In genomic region chrX:56610318-56610694, GRCm38 (mm10) we compare ENCODE assay signal across 8 mouse cellular contexts. TPM values are rescaled to one million over a fixed set of nuclear protein-coding genes. Genes with fewer than 3 reads are reported as not detected.
DNase-seq lines count a peak whose midpoint lies in the region; ATAC-seq lines count a peak whose summit lies in the region.

No protein-coding gene starts in this region.

- peak overlapping the region; percentile 60 for H3K4me3 ChIP-seq in lung, embryonic 15.5 days
- H3K4me3 ChIP-seq in heart, embryonic 14.5 days (ENCODE audit: control insufficient read depth in 1 of 2, insufficient read depth in 1 of 2, low read depth in 1 of 2, low read length in 2 of 2), result peak overlapping the region; percentile 63 to 81
- peak overlapping the region; percentile 74 for H3K4me3 ChIP-seq in liver, embryonic 12.5 days

- H3K36me3 ChIP-seq in lung, embryonic 15.5 days, result no peaks in the 10 kb centered on the region
- no peaks in the 10 kb centered on the region for H3K36me3 ChIP-seq in heart, embryonic 14.5 days (ENCODE audit: control insufficient read depth, insufficient read depth, low read length)
- H3K36me3 ChIP-seq in liver, embryonic 12.5 days, result no peaks in the 10 kb centered on the region

- 7% methylated on average over 13 of the region's 13 CpGs for WGBS in lung, embryonic 15.5 days
- 15% methylated on average over 13 of the region's 13 CpGs for WGBS in heart, embryonic 14.5 days
- 10% methylated on average over 12 of the region's 13 CpGs for WGBS in liver, embryonic 12.5 days (ENCODE audit: insufficient replicate concordance)

- no peaks in the 10 kb centered on the region for H3K9me3 ChIP-seq in lung, embryonic 15.5 days
- H3K9me3 ChIP-seq in heart, embryonic 14.5 days (ENCODE audit: control insufficient read depth, low read length), result no peaks in the 10 kb centered on the region
- no peaks in the 10 kb centered on the region for H3K9me3 ChIP-seq in liver, embryonic 12.5 days (replicated peaks)

- H3K4me2 ChIP-seq in lung, embryonic 15.5 days, result peak overlapping the region; percentile 57
- H3K4me2 ChIP-seq in heart, embryonic 14.5 days (ENCODE audit: low read length), result peak overlapping the region; percentile 71
- H3K4me2 ChIP-seq in liver, embryonic 12.5 days, result peak overlapping the region; percentile 73

- no peaks in the 10 kb centered on the region for H3K4me1 ChIP-seq in lung, embryonic 15.5 days
- no peaks in the 10 kb centered on the region for H3K4me1 ChIP-seq in heart, embryonic 14.5 days (ENCODE audit: control insufficient read depth in 2 of 2, insufficient read depth in 2 of 2, low read length in 2 of 2)
- peaks cover 57% of the 10 kb centered on the region for H3K4me1 ChIP-seq in liver, embryonic 12.5 days

- H3K27ac ChIP-seq in lung, embryonic 15.5 days, result 0 out of 2 replicates have a peak overlapping the region, but pooled peaks have one; percentile 50
- peak overlapping the region; percentile 25 to 55; a peak in 1 of 4 replicates for H3K27ac ChIP-seq in heart, embryonic 14.5 days (replicated peaks in 1 of 2; ENCODE audit: control insufficient read depth in 1 of 2, insufficient read depth in 1 of 2, low read depth in 2 of 2, low read length in 2 of 2)
- peak overlapping the region; percentile 74; the same call in 1 of the 2 replicates for H3K27ac ChIP-seq in liver, embryonic 12.5 days

- H3K27me3 ChIP-seq in lung, embryonic 15.5 days, result no peaks in the 10 kb centered on the region
- H3K27me3 ChIP-seq in heart, embryonic 14.5 days (ENCODE audit: control insufficient read depth, insufficient read depth, low read length), result no peaks in the 10 kb centered on the region
- H3K27me3 ChIP-seq in liver, embryonic 12.5 days (replicated peaks), result no peaks in the 10 kb centered on the region

- DNase-seq in cerebellum, adult 11 months, result peak; percentile 20
- no peak for DNase-seq in cerebellum, adult 9-10 months
- no peak for DNase-seq in lung, adult 18-20 months
- DNase-seq in right cerebral cortex, adult 18-20 months, result peak; percentile 5
- DNase-seq in adrenal gland, adult (ENCODE audit: inconsistent age in 2 of 2, low spot score in 1 of 2), result no peak

- ATAC-seq in lung, embryonic 15.5 days (ENCODE audit: borderline replicate concordance, extremely low read depth, low FRiP score, low TSS enrichment), result 0 out of 2 replicates have a peak, but pooled peaks have one; percentile 23
- ATAC-seq in heart, embryonic 14.5 days (ENCODE audit: insufficient number of reproducible peaks, insufficient read depth, low FRiP score, low read depth), result no peak
- no peak for ATAC-seq in liver, embryonic 12.5 days

- peak overlapping the region; percentile 67 for H3K9ac ChIP-seq in lung, embryonic 15.5 days
- H3K9ac ChIP-seq in heart, embryonic 14.5 days (ENCODE audit: low read length), result peak overlapping the region; percentile 80
- H3K9ac ChIP-seq in liver, embryonic 12.5 days, result peak overlapping the region; percentile 76

RNA-seq across cellular contexts. Expression of gene Slc9a6, which starts 0.7 kb away (rescaled TPM):
- polyA plus RNA-seq in lung, embryonic 15.5 days (2015; fragmentation: Nextera tagmentation; extraction: Ambion mirVana), result 10.4 and 11.8 TPM in 2 replicates
- 5.0 and 6.5 TPM in 2 replicates for polyA plus RNA-seq in heart, embryonic 14.5 days (2014; fragmentation: Nextera tagmentation; extraction: Ambion mirVana)
- 6.0 and 6.4 TPM in 2 replicates for polyA plus RNA-seq in liver, embryonic 12.5 days (2016; fragmentation: Nextera tagmentation; extraction: Ambion mirVana)

RNA-seq across cellular contexts. Expression of gene Mmgt1, which starts 12.4 kb away (rescaled TPM):
- polyA plus RNA-seq in lung, embryonic 15.5 days (2015; fragmentation: Nextera tagmentation; extraction: Ambion mirVana), result 25.1 and 26.8 TPM in 2 replicates
- 27.5 and 29.1 TPM in 2 replicates for polyA plus RNA-seq in heart, embryonic 14.5 days (2014; fragmentation: Nextera tagmentation; extraction: Ambion mirVana)
- 14.1 and 14.6 TPM in 2 replicates for polyA plus RNA-seq in liver, embryonic 12.5 days (2016; fragmentation: Nextera tagmentation; extraction: Ambion mirVana)

Comparison
In these comparisons a context has a peak if more than half of its experiments do, and no peak if none do; other contexts are left out.
1. DNase-seq: peak in cerebellum, adult 11 months (single experiment) and right cerebral cortex, adult 18-20 months (single experiment); none in cerebellum, adult 9-10 months (single experiment), lung, adult 18-20 months (0 of 2) and adrenal gland, adult (0 of 2).
2. Peak in every context shown above with its lines, with median percentiles within 50 percentile points of each other: H3K27ac ChIP-seq, H3K4me2 ChIP-seq, H3K4me3 ChIP-seq and H3K9ac ChIP-seq.